ENCODE assay signal across 13 mouse cellular contexts in the genomic region with DNA sequence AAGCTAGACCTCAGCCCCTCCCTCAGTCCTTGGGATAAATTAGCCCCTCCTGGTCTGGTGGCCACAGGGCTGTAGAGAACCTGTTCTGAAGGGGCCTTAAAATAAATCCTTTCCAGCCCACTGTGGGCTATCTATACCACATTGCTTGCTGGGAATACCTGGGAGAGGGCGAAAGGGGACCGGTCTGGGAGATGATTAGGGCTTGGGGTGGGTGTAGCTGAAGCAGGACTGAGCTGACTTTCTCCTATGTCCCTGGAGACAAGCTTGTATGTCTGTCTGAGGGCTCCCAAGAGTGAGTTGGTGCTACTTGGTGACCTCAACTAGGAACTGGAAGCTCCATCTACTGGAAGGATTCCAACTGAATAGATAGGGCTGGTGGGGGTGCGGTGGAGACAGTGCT. TPM values are rescaled to one million over a fixed set of nuclear protein-coding genes. Genes with fewer than 3 reads are reported as not detected.
A peak's percentile ranks its signal among the peaks of the same experiment; 100 is the strongest.
DNase-seq lines count a peak whose midpoint lies in the region; ATAC-seq lines count a peak whose summit lies in the region.
"Had no signal": no experiment of that assay in that cellular context is flagged by ENCODE, and none has a peak within 500 bp of the region (broad histone marks: within the 10 kb centered on the region; RNA-seq: fewer than 3 reads in every experiment).

No protein-coding gene starts in this region.

- H3K36me3 ChIP-seq in hindbrain, embryonic 13.5 days, result peaks cover 22% of the 10 kb centered on the region
- H3K36me3 ChIP-seq in hindbrain, embryonic 16.5 days (ENCODE audit: control insufficient read depth, insufficient read depth, low read length), result peaks cover 15% of the 10 kb centered on the region
- H3K36me3 ChIP-seq in embryonic facial prominence, embryonic 15.5 days, result peaks cover 19% of the 10 kb centered on the region; the same call in 1 of the 2 replicates
- peaks cover 36% of the 10 kb centered on the region for H3K36me3 ChIP-seq in limb, embryonic 10.5 days
- peaks cover 28% of the 10 kb centered on the region for H3K36me3 ChIP-seq in midbrain, embryonic 13.5 days

- peaks cover 50% of the 10 kb centered on the region for H3K4me1 ChIP-seq in hindbrain, embryonic 13.5 days (replicated peaks)
- H3K4me1 ChIP-seq in hindbrain, embryonic 16.5 days (ENCODE audit: control insufficient read depth, insufficient read depth, low read depth, low read length), result peaks cover 26% of the 10 kb centered on the region
- peaks cover 37% of the 10 kb centered on the region for H3K4me1 ChIP-seq in embryonic facial prominence, embryonic 15.5 days
- peaks cover 77% of the 10 kb centered on the region for H3K4me1 ChIP-seq in limb, embryonic 10.5 days
- H3K4me1 ChIP-seq in midbrain, embryonic 13.5 days (replicated peaks), result peaks cover 49% of the 10 kb centered on the region

- 93% methylated on average over 3 of the region's 3 CpGs for WGBS in hindbrain, embryonic 13.5 days
- 92% methylated on average over 3 of the region's 3 CpGs for WGBS in hindbrain, embryonic 16.5 days
- WGBS in embryonic facial prominence, embryonic 15.5 days, result 94% methylated on average over 3 of the region's 3 CpGs
- 91% methylated on average over 3 of the region's 3 CpGs for WGBS in limb, embryonic 10.5 days
- WGBS in midbrain, embryonic 13.5 days, result 90% methylated on average over 3 of the region's 3 CpGs

- peak overlapping the region; percentile 96 for H3K4me2 ChIP-seq in hindbrain, embryonic 13.5 days
- no peak overlapping the region for H3K4me2 ChIP-seq in hindbrain, embryonic 16.5 days (ENCODE audit: low read length)
- no peak overlapping the region for H3K4me2 ChIP-seq in embryonic facial prominence, embryonic 15.5 days (replicated peaks)
- H3K4me2 ChIP-seq in midbrain, embryonic 13.5 days (replicated peaks), result peak overlapping the region; percentile 95

- no peak for DNase-seq in limb, embryonic 10.5 days (ENCODE audit: low spot score)
- DNase-seq in left cerebral cortex, postnatal 14 days (ENCODE audit: low spot score in 2 of 2), result no peak
- no peak for DNase-seq in lung, adult 18-20 months
- DNase-seq: gastrocnemius, postnatal 14 days; right cerebral cortex, postnatal 14 days; thymus, postnatal 36 days had no signal

- H3K27me3 ChIP-seq in hindbrain, embryonic 13.5 days, result no peaks in the 10 kb centered on the region
- no peaks in the 10 kb centered on the region for H3K27me3 ChIP-seq in hindbrain, embryonic 16.5 days (replicated peaks; ENCODE audit: control insufficient read depth, insufficient read depth, low read length)
- H3K27me3 ChIP-seq in embryonic facial prominence, embryonic 15.5 days, result no peaks in the 10 kb centered on the region
- no peaks in the 10 kb centered on the region for H3K27me3 ChIP-seq in limb, embryonic 10.5 days (ENCODE audit: low read depth, poor library complexity, severe bottlenecking)
- H3K27me3 ChIP-seq in midbrain, embryonic 13.5 days, result no peaks in the 10 kb centered on the region
- H3K27me3 ChIP-seq: kidney, embryonic 15.5 days had no signal

- intact Hi-C loops in left cerebral cortex, postnatal 14 days (cut with DNase I), result loop anchor here (5.0 kb wide), 1 partner anchor 45 kb away; no protein-coding TSS in a partner anchor

- no peak overlapping the region for H3K4me3 ChIP-seq in hindbrain, embryonic 13.5 days
- no peak overlapping the region for H3K4me3 ChIP-seq in hindbrain, embryonic 16.5 days (ENCODE audit: low read length)
- H3K4me3 ChIP-seq in embryonic facial prominence, embryonic 15.5 days (replicated peaks), result 0 out of 2 replicates have a peak overlapping the region, but pooled peaks have one; percentile 86
- H3K4me3 ChIP-seq in limb, embryonic 10.5 days, result peak overlapping the region; percentile 92
- no peak overlapping the region for H3K4me3 ChIP-seq in midbrain, embryonic 13.5 days (replicated peaks)

- no peak for ATAC-seq in hindbrain, embryonic 13.5 days (ENCODE audit: low FRiP score)
- ATAC-seq in hindbrain, embryonic 16.5 days, result no peak
- ATAC-seq in embryonic facial prominence, embryonic 15.5 days (ENCODE audit: insufficient number of reproducible peaks, low FRiP score, low TSS enrichment, low read depth), result no peak
- no peak for ATAC-seq in midbrain, embryonic 13.5 days
- ATAC-seq in CD4-positive, CD25-positive, alpha-beta regulatory T cell, adult 4 months, result no peak

- peak overlapping the region; percentile 39; the same call in 1 of the 2 replicates for H3K9ac ChIP-seq in hindbrain, embryonic 13.5 days
- H3K9ac ChIP-seq in hindbrain, embryonic 16.5 days (ENCODE audit: low read depth, low read length), result no peak overlapping the region
- H3K9ac ChIP-seq in embryonic facial prominence, embryonic 15.5 days, result no peak overlapping the region
- H3K9ac ChIP-seq in midbrain, embryonic 13.5 days (replicated peaks), result no peak overlapping the region

- no peaks in the 10 kb centered on the region for H3K9me3 ChIP-seq in hindbrain, embryonic 13.5 days
- no peaks in the 10 kb centered on the region for H3K9me3 ChIP-seq in hindbrain, embryonic 16.5 days (ENCODE audit: control insufficient read depth, low read length)
- H3K9me3 ChIP-seq in embryonic facial prominence, embryonic 15.5 days (replicated peaks), result no peaks in the 10 kb centered on the region
- no peaks in the 10 kb centered on the region for H3K9me3 ChIP-seq in limb, embryonic 10.5 days (replicated peaks)
- H3K9me3 ChIP-seq in midbrain, embryonic 13.5 days, result no peaks in the 10 kb centered on the region
- H3K9me3 ChIP-seq: kidney, embryonic 15.5 days had no signal

- H3K27ac ChIP-seq in hindbrain, embryonic 13.5 days, result no peak overlapping the region
- no peak overlapping the region for H3K27ac ChIP-seq in hindbrain, embryonic 16.5 days (ENCODE audit: low read depth, low read length)
- H3K27ac ChIP-seq in embryonic facial prominence, embryonic 15.5 days (replicated peaks), result no peak overlapping the region
- no peak overlapping the region for H3K27ac ChIP-seq in limb, embryonic 10.5 days
- no peak overlapping the region for H3K27ac ChIP-seq in midbrain, embryonic 13.5 days
- H3K27ac ChIP-seq: macrophage had no signal

RNA-seq across cellular contexts. Expression of gene Mettl26, which starts 2.2 kb away (rescaled TPM):
- 63.0 and 65.7 TPM in 2 replicates for polyA plus RNA-seq in hindbrain, embryonic 13.5 days (2015; fragmentation: Nextera tagmentation; extraction: Ambion mirVana)
- 63.4 and 67.5 TPM in 2 replicates for polyA plus RNA-seq in hindbrain, embryonic 16.5 days (2015; fragmentation: Nextera tagmentation; extraction: Ambion mirVana)
- 49.6 and 51.8 TPM in 2 replicates for polyA plus RNA-seq in embryonic facial prominence, embryonic 15.5 days (2015; fragmentation: Nextera tagmentation; extraction: Ambion mirVana)
- 69.3 and 69.6 TPM in 2 replicates for polyA plus RNA-seq in limb, embryonic 10.5 days (2016; fragmentation: Nextera tagmentation; extraction: Ambion mirVana)
- polyA plus RNA-seq in midbrain, embryonic 13.5 days (2015; fragmentation: Nextera tagmentation; extraction: Ambion mirVana), result 69.7 and 75.4 TPM in 2 replicates
- 100 to 1,000 TPM in 1 of 2 experiments, 10 to 100 TPM in 1; 82.7 to 124 TPM for polyA plus RNA-seq in CD4-positive, CD25-positive, alpha-beta regulatory T cell, adult 4 months (2017; shearing (Covaris generic))
- total RNA-seq in left cerebral cortex, postnatal 14 days (2021), result 10 to 100 TPM; 37.6 to 40.3 TPM

RNA-seq across cellular contexts. Expression of gene Wfikkn1, which starts 3.6 kb away (rescaled TPM):
- 0.45 and 0.63 TPM in 2 replicates for polyA plus RNA-seq in hindbrain, embryonic 13.5 days (2015; fragmentation: Nextera tagmentation; extraction: Ambion mirVana)
- 0.34 and 0.51 TPM in 2 replicates for polyA plus RNA-seq in hindbrain, embryonic 16.5 days (2015; fragmentation: Nextera tagmentation; extraction: Ambion mirVana)
- 0.62 and 0.83 TPM in 2 replicates for polyA plus RNA-seq in embryonic facial prominence, embryonic 15.5 days (2015; fragmentation: Nextera tagmentation; extraction: Ambion mirVana)
- 2.6 and 5.6 TPM in 2 replicates for polyA plus RNA-seq in limb, embryonic 10.5 days (2016; fragmentation: Nextera tagmentation; extraction: Ambion mirVana)
- 0.61 and 0.70 TPM in 2 replicates for polyA plus RNA-seq in midbrain, embryonic 13.5 days (2015; fragmentation: Nextera tagmentation; extraction: Ambion mirVana)
- polyA plus RNA-seq in CD4-positive, CD25-positive, alpha-beta regulatory T cell, adult 4 months (2017; shearing (Covaris generic)), result 1 to 10 TPM in 1 of 2 experiments, under 1 TPM in 1; 0.94 to 1.3 TPM
- total RNA-seq in left cerebral cortex, postnatal 14 days (2021), result 1 to 10 TPM; 1.1 to 1.8 TPM

RNA-seq across cellular contexts. Expression of gene Mcrip2, which starts 8.5 kb away (rescaled TPM):
- 11.4 and 11.7 TPM in 2 replicates for polyA plus RNA-seq in hindbrain, embryonic 13.5 days (2015; fragmentation: Nextera tagmentation; extraction: Ambion mirVana)
- 34.1 and 38.9 TPM in 2 replicates for polyA plus RNA-seq in hindbrain, embryonic 16.5 days (2015; fragmentation: Nextera tagmentation; extraction: Ambion mirVana)
- 13.4 and 15.7 TPM in 2 replicates for polyA plus RNA-seq in embryonic facial prominence, embryonic 15.5 days (2015; fragmentation: Nextera tagmentation; extraction: Ambion mirVana)
- 13.6 and 22.0 TPM in 2 replicates for polyA plus RNA-seq in limb, embryonic 10.5 days (2016; fragmentation: Nextera tagmentation; extraction: Ambion mirVana)
- polyA plus RNA-seq in midbrain, embryonic 13.5 days (2015; fragmentation: Nextera tagmentation; extraction: Ambion mirVana), result 8.0 and 10.4 TPM in 2 replicates
- polyA plus RNA-seq in CD4-positive, CD25-positive, alpha-beta regulatory T cell, adult 4 months (2017; shearing (Covaris generic)), result 1 to 10 TPM; 2.7 to 5.5 TPM
- total RNA-seq in left cerebral cortex, postnatal 14 days (2021), result 10 to 100 TPM; 25.5 to 31.6 TPM

RNA-seq across cellular contexts. Expression of gene Wdr90, which starts 15.7 kb away (rescaled TPM):
- 19.4 and 19.8 TPM in 2 replicates for polyA plus RNA-seq in hindbrain, embryonic 13.5 days (2015; fragmentation: Nextera tagmentation; extraction: Ambion mirVana)
- polyA plus RNA-seq in hindbrain, embryonic 16.5 days (2015; fragmentation: Nextera tagmentation; extraction: Ambion mirVana), result 13.1 and 16.2 TPM in 2 replicates
- 21.5 and 32.1 TPM in 2 replicates for polyA plus RNA-seq in embryonic facial prominence, embryonic 15.5 days (2015; fragmentation: Nextera tagmentation; extraction: Ambion mirVana)
- polyA plus RNA-seq in limb, embryonic 10.5 days (2016; fragmentation: Nextera tagmentation; extraction: Ambion mirVana), result 45.5 and 46.2 TPM in 2 replicates
- 20.1 and 22.4 TPM in 2 replicates for polyA plus RNA-seq in midbrain, embryonic 13.5 days (2015; fragmentation: Nextera tagmentation; extraction: Ambion mirVana)
- polyA plus RNA-seq in CD4-positive, CD25-positive, alpha-beta regulatory T cell, adult 4 months (2017; shearing (Covaris generic)), result 1 to 10 TPM; 3.4 to 6.8 TPM
- 10 to 100 TPM; 34.2 to 37.9 TPM for total RNA-seq in left cerebral cortex, postnatal 14 days (2021)

RNA-seq across cellular contexts. Expression of gene Rhot2, which starts 32.4 kb away (rescaled TPM):
- polyA plus RNA-seq in hindbrain, embryonic 13.5 days (2015; fragmentation: Nextera tagmentation; extraction: Ambion mirVana), result 14.5 and 15.9 TPM in 2 replicates
- 16.9 and 20.3 TPM in 2 replicates for polyA plus RNA-seq in hindbrain, embryonic 16.5 days (2015; fragmentation: Nextera tagmentation; extraction: Ambion mirVana)
- 24.5 and 25.8 TPM in 2 replicates for polyA plus RNA-seq in embryonic facial prominence, embryonic 15.5 days (2015; fragmentation: Nextera tagmentation; extraction: Ambion mirVana)
- 30.8 and 32.6 TPM in 2 replicates for polyA plus RNA-seq in limb, embryonic 10.5 days (2016; fragmentation: Nextera tagmentation; extraction: Ambion mirVana)
- polyA plus RNA-seq in midbrain, embryonic 13.5 days (2015; fragmentation: Nextera tagmentation; extraction: Ambion mirVana), result 15.6 and 16.4 TPM in 2 replicates
- polyA plus RNA-seq in CD4-positive, CD25-positive, alpha-beta regulatory T cell, adult 4 months (2017; shearing (Covaris generic)), result 10 to 100 TPM; 19.1 to 47.0 TPM
- total RNA-seq in left cerebral cortex, postnatal 14 days (2021), result 10 to 100 TPM; 81.9 to 84.9 TPM

Comparison
In these comparisons a context has a peak if more than half of its experiments do, and no peak if none do; other contexts are left out.
1. H3K4me2 ChIP-seq: peak in hindbrain, embryonic 13.5 days (single experiment) and midbrain, embryonic 13.5 days (single experiment); none in hindbrain, embryonic 16.5 days (single experiment) and embryonic facial prominence, embryonic 15.5 days (single experiment).
2. H3K4me3 ChIP-seq: peak in embryonic facial prominence, embryonic 15.5 days (single experiment) and limb, embryonic 10.5 days (single experiment); none in hindbrain, embryonic 13.5 days (single experiment), hindbrain, embryonic 16.5 days (single experiment) and midbrain, embryonic 13.5 days (single experiment).